Mouse (Mus musculus): Measurements from ENCODE around the gene Cd93. TPM values are rescaled to one million over a fixed set of nuclear protein-coding genes. Genes with fewer than 3 reads are reported as not detected.

Cd93 gene
- polyA plus RNA-seq, 1 experiment from 2014 or later = 10.5 TPM

DNA sequence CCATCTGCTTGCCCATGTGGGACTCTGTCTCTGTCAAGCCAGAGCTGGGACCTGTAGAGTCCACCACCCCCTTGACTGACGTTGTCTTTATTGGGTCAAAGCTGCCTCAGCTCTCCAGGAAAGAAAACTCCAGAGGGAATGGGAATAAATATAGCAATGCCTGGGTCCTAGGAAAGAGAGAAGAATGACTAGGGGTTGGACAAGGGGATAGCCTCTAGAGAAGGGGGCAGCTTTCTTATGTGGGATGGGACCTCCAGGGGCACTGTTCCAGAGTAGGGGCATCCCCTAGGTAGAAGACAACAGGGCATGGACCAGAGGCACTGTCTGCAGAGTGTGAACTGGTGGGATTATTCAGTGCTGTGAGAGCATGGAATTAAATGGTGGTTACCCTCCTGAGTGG lies 33.5 kb downstream of the Cd93 start:
- WGBS = 91% methylated on average over 1 of the region's 1 CpGs

DNA sequence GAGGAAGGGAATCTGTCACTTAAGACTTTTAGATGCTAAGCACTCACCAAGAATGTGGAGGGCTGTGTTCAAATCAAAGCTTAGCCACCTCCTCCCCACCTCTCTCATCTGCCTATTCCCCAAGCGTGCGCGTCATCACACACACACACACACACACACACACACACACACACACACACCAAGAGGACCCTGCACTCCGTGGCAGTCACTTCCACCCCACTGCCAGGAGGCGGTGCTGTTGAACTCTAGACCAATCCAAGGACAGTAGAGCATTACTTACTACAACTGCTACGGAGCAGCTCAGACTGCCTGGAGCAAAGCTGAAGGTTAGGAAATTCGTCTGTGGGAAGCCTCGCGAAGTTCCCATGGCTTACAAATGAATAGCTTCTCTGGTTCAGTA lies 34.2 kb downstream of the Cd93 start:
- Histone ChIP-seq H3K4me2 (0 out of 2 replicates have a peak overlapping the region, but pooled peaks have one; percentile 81), H3K27ac (no peak overlapping the region), H3K36me3 (no peaks in the 10 kb centered on the region), H3K27me3 (replicated peaks) (peaks cover 21% of the 10 kb centered on the region), H3K9me3 (no peaks in the 10 kb centered on the region), H3K4me1 (peaks cover 15% of the 10 kb centered on the region; the same call in 1 of the 2 replicates), H3K9ac (no peak overlapping the region), H3K4me3 (replicated peaks) (no peak overlapping the region)
- 22% methylated on average over 9 of the region's 9 CpGs for WGBS
- ATAC-seq (ENCODE audit: insufficient read depth, low FRiP score, low read depth) = peak; percentile 63

More for the DNA sequence above, 33.5 kb downstream of the Cd93 start:
- Histone ChIP-seq H3K4me3 (replicated peaks) (no peak overlapping the region), H3K9ac (no peak overlapping the region), H3K36me3 (no peaks in the 10 kb centered on the region), H3K27ac (no peak overlapping the region), H3K4me1 (peaks cover 15% of the 10 kb centered on the region; the same call in 1 of the 2 replicates), H3K27me3 (replicated peaks) (peaks cover 21% of the 10 kb centered on the region), H3K4me2 (no peak overlapping the region), H3K9me3 (no peaks in the 10 kb centered on the region)
- ATAC-seq (ENCODE audit: insufficient read depth, low FRiP score, low read depth) = no peak

DNA sequence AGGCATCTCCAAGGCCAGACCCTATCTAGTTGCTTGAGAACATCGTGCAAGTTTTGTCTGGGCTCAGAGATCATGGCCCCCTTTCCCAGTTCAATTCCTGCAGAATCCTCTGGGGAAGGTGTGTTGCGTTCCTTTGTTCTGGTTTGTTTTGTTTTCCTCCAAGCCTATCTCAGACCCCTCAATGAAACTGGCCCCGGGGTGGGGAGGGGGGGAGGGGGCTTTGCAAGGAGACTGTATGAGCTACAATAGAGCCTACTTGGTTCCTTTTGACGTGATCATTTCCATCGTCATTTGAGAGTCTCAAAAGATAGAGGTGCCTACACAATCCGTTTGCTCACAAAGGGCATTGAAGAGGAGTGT lies 34.6 kb downstream of the Cd93 start:
- no peak overlapping the region for H3K9ac ChIP-seq
- H3K4me3 ChIP-seq (replicated peaks) = no peak overlapping the region
- WGBS = 21% methylated on average over 6 of the region's 6 CpGs
- H3K9me3 ChIP-seq = no peaks in the 10 kb centered on the region
- peaks cover 15% of the 10 kb centered on the region; the same call in 1 of the 2 replicates for H3K4me1 ChIP-seq
- peak overlapping the region; percentile 81 for H3K4me2 ChIP-seq
- no peaks in the 10 kb centered on the region for H3K36me3 ChIP-seq
- peak overlapping the region; percentile 37; the same call in 1 of the 2 replicates for H3K27ac ChIP-seq
- ATAC-seq (ENCODE audit: insufficient read depth, low FRiP score, low read depth) = no peak
- peaks cover 21% of the 10 kb centered on the region for H3K27me3 ChIP-seq (replicated peaks)

DNA sequence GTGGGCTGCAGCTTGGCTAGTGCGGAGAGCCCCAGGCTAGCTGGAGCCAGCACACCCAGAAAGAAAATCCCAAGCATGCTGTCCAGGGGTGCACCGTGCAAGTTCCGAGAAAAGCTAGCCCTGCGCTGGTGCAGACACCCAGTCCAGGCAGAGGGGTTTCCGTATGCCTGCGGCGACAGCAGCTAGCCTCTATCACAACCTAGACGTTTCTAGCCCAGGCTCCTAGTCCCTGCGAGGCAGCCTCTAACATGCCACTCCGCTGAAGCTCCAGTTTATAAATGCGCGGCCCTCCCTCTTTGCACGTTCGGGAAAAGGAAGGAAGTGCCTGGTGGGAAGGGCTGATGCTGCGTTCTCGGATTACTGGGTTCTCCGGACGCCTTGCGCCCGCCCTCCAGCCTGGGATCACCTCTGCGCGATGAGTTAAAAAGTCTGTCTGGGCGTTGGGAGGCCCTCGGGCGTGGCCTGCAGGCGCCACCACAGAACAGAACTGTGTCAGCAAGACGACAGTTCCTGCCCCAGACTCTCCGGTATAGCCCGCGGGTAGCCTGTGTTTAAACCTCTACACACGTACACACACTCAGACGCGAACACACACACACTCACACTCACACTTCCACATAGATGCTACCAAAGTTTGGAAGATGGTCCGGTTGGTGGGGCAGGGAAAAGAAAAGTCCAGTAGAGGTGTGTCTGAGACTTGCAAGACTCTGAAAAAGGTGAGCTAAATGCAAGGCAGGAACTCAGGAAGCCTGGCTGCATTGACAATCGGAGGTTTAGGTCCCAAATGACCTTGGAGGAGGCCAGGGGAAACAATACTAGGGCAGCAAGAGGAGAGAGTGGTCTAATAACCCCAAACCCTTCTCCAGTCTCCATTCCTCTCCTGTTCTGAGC lies 35.2 kb downstream of the Cd93 start, which contains the start of gene Thbd:
Gene Thbd (minus strand): TSS at position 319 of the 891 bp plus-strand sequence.
- Histone ChIP-seq H3K36me3 (no peaks in the 10 kb centered on the region), H3K9ac (peak within 1 kb of the TSS; percentile 19; the same call in 1 of the 2 replicates), H3K27ac (peak within 1 kb of the TSS; percentile 37), H3K4me2 (peak within 1 kb of the TSS; percentile 81), H3K4me3 (replicated peaks) (peak within 1 kb of the TSS; percentile 47), H3K4me1 (peaks cover 15% of the 10 kb centered on the region; the same call in 1 of the 2 replicates), H3K27me3 (replicated peaks) (peaks cover 21% of the 10 kb centered on the region), H3K9me3 (no peaks in the 10 kb centered on the region)
- whole genome bisulfite sequencing = 2% methylated on average over 35 of the region's 35 CpGs
- ATAC-seq (ENCODE audit: insufficient read depth, low FRiP score, low read depth) = peak; percentile 73

DNA sequence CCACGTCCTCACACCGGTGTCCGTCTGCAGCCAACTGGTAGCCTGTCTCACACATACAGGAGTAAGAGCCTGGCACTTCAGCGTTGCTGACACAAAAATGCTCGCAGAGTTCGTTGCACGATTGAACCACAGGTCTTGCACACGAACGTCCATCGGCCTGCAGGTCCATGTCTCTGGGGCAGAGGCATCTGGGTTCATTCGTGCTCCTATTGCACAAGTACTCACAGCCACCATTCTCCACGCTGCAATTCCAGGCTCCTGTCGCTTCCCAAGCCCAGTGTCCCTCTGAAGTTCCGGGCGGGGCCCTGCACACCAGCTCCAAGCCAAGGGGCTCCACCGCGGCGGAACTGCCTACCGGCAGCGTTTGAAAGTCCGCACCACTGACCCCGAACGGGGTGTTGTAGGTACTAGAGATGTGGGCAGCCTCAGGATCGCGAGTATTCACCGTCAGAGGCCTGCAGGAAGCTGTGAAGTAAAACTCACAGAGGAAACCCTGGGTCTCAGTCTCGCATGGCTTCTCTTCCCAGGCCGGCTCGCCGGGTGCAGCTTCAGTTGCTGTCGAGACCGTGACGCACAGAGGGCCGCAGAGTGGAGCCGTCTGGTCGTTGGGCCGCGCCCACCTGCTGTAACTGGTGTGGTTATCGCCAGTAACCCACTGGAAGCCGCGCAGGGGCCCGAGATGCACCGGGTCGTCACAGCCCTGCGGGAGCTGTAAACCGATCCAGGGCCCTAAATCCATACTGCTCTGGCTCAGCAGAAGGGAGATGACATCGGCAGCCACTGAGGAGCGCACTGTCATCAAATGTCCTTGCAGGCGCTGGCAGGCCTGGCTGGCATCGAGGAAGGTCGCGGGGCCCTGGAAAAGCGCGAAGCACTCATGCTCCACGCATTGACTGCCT lies 36.1 kb downstream of the Cd93 start:
- Histone ChIP-seq H3K27ac (peak overlapping the region; percentile 37), H3K27me3 (replicated peaks) (peaks cover 21% of the 10 kb centered on the region), H3K4me3 (replicated peaks) (peak overlapping the region; percentile 47), H3K9me3 (no peaks in the 10 kb centered on the region), H3K4me2 (peak overlapping the region; percentile 81), H3K9ac (peak overlapping the region; percentile 19; the same call in 1 of the 2 replicates), H3K36me3 (no peaks in the 10 kb centered on the region), H3K4me1 (peaks cover 15% of the 10 kb centered on the region; the same call in 1 of the 2 replicates)
- WGBS = 8% methylated on average over 55 of the region's 55 CpGs
- ATAC-seq (ENCODE audit: insufficient read depth, low FRiP score, low read depth) = 0 out of 2 replicates have a peak, but pooled peaks have one; percentile 23

DNA sequence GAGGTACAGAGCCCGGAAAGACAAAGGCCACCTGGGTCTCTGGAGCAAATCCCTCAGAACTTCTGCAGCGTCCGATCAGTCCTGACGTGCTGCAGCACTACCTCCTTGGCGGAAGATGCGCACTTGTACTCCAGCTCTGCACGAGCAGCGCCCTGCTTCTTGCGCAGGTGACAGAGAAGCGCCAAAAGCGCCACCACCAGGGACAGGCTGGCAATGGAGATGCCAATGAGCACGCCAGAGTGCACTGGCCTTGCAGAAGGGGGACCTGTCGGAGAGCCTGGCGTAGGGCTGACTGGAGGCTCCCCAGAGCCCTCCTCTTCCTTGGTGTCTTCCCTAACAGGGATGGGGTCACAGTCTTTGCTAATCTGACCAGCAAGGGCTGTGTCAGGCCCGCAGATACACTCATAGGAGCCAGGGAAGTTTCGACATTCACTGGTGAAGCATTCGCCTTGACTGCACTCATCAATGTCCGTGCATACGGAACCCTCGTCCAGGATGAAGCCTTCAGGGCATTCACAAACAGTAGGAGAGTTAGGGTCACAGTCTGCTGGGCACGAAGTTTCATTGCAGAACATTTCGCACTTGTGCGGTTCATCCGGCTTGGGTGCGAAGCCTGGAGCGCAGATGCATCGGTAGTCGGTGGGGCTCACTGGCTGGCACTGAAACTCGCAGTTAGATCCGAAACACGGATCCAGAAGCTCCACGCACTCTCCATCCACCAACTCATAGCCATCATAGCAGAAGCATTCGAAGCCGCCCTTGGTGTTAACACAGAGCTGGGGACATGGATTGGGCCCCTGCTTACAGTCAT lies 37.0 kb downstream of the Cd93 start:
- peaks cover 15% of the 10 kb centered on the region; the same call in 1 of the 2 replicates for H3K4me1 ChIP-seq
- no peaks in the 10 kb centered on the region for H3K9me3 ChIP-seq
- H3K4me3 ChIP-seq (replicated peaks) = peak overlapping the region; percentile 47
- no peak overlapping the region for H3K27ac ChIP-seq
- no peaks in the 10 kb centered on the region for H3K36me3 ChIP-seq
- H3K27me3 ChIP-seq (replicated peaks) = peaks cover 21% of the 10 kb centered on the region
- H3K9ac ChIP-seq = no peak overlapping the region
- no peak for ATAC-seq (ENCODE audit: insufficient read depth, low FRiP score, low read depth)
- 24% methylated on average over 34 of the region's 34 CpGs for WGBS
- peak overlapping the region; percentile 81 for H3K4me2 ChIP-seq

DNA sequence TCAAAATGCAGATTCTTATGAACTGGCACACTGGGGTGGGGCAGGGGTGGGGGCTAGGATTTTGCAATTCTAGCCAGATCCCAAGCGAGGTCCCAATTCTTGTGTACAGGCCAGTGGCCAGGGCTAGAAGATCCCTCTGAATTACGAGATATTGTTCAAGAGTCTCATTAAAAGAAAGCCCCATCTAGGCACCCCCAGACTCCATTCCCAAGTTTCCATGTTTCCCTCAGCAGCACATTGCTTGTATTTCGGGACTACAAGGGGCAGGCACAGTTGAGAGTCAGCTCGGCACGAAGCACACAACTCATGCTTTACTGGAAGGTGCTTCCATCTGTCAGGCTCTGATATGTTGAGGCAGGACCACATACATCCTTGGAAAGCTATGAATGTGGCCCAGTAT lies 38.5 kb downstream of the Cd93 start:
- no peak overlapping the region for H3K9ac ChIP-seq
- no peak for ATAC-seq (ENCODE audit: insufficient read depth, low FRiP score, low read depth)
- 67% methylated on average over 5 of the region's 5 CpGs for WGBS
- H3K4me1 ChIP-seq = peaks cover 15% of the 10 kb centered on the region; the same call in 1 of the 2 replicates
- peaks cover 21% of the 10 kb centered on the region for H3K27me3 ChIP-seq (replicated peaks)
- H3K36me3 ChIP-seq = no peaks in the 10 kb centered on the region
- peak overlapping the region; percentile 29 for H3K4me2 ChIP-seq
- H3K27ac ChIP-seq = no peak overlapping the region
- H3K4me3 ChIP-seq (replicated peaks) = peak overlapping the region; percentile 18; the same call in 1 of the 2 replicates
- no peaks in the 10 kb centered on the region for H3K9me3 ChIP-seq

DNA sequence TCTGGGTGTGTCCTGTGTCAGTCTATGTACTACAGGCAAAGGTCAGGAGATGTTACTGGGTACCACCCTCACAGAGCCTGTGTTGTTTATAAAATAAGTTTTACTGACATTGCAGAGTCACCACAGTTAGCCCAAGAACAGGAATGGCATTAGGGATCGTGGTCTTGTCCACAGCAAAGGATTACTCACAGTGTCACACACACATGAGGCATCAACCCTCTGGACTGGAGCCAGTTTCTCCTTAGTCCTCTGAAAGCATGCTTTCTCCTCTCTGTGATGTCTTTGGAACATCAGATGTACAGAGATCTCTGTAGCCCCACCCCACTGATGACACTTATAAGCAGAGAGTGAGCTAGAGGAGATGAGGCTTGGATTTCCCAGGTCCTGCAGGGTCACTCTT lies 41.1 kb downstream of the Cd93 start:
- H3K9me3 ChIP-seq = no peaks in the 10 kb centered on the region
- no peak overlapping the region for H3K4me2 ChIP-seq
- H3K9ac ChIP-seq = no peak overlapping the region
- ATAC-seq (ENCODE audit: insufficient read depth, low FRiP score, low read depth) = no peak
- 56% methylated on average over 1 of the region's 1 CpGs for WGBS
- H3K4me3 ChIP-seq (replicated peaks) = no peak overlapping the region
- peaks cover 16% of the 10 kb centered on the region for H3K4me1 ChIP-seq
- no peak overlapping the region for H3K27ac ChIP-seq
- no peaks in the 10 kb centered on the region for H3K36me3 ChIP-seq
- peaks cover 13% of the 10 kb centered on the region for H3K27me3 ChIP-seq (replicated peaks)

DNA sequence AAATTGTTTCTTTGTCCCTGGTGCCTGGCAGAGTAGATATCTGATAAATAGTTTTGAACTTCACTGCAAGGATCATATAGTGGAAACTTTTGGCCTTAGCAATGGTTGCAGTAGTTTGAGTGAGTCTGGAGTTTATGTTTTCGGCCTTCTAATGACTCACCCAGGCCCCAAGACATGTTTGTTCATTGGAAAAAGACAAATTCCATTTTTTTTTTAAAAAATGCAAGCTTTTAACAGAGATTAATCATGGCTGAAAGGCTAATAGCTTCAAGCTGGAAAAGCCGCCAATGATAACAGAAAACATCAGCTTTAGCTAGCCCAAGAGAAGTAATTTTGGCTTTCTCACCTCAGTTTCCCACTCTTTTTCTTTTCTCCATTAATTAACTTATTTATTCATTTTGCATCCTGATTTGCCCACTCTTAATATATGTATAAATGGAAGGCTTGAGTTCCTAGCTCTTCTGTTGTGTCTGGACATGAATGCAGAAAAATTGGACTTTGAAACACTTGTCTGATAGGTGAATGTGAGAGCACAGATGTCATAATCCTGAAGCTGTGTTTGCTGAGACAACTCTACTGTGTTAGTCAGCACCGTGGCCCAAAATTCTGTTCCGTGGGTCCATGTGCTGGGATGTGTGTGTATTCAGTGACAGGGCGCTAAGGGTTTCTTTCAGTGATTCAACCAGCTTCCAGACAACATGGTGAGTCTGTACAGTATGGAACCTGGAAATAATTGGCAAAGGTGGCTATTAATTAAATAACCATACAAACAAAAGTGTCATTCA lies 44.3 kb downstream of the Cd93 start:
- Histone ChIP-seq H3K4me1 (peaks cover 20% of the 10 kb centered on the region), H3K9me3 (no peaks in the 10 kb centered on the region), H3K9ac (no peak overlapping the region), H3K4me2 (no peak overlapping the region), H3K27ac (no peak overlapping the region), H3K36me3 (no peaks in the 10 kb centered on the region), H3K27me3 (replicated peaks) (peaks cover 17% of the 10 kb centered on the region), H3K4me3 (replicated peaks) (no peak overlapping the region)
- 77% methylated on average over 5 of the region's 5 CpGs for WGBS
- no peak for ATAC-seq (ENCODE audit: insufficient read depth, low FRiP score, low read depth)

DNA sequence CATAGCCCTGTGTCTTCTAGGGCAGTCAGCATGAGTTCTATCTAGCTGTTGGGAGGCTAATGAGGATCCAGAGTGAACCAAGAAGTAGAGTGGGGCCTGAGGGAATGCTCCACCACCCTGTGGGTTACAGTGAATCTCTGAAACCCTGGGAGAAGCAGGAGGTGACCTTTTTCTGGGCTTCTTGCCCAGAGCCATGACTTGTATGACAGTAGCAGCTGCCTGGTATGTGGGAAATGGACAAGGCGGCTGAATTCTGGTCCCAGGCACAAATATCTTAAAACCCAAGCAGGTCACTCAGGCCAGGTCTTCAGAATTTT lies 45.6 kb downstream of the Cd93 start:
- H3K27ac ChIP-seq = no peak overlapping the region
- 42% methylated on average over 1 of the region's 1 CpGs for WGBS
- H3K4me1 ChIP-seq = peaks cover 20% of the 10 kb centered on the region
- no peak overlapping the region for H3K4me3 ChIP-seq (replicated peaks)
- H3K27me3 ChIP-seq (replicated peaks) = peaks cover 21% of the 10 kb centered on the region
- no peaks in the 10 kb centered on the region for H3K36me3 ChIP-seq
- no peak overlapping the region for H3K9ac ChIP-seq
- no peaks in the 10 kb centered on the region for H3K9me3 ChIP-seq
- ATAC-seq (ENCODE audit: insufficient read depth, low FRiP score, low read depth) = no peak
- peak overlapping the region; percentile 16; the same call in 1 of the 2 replicates for H3K4me2 ChIP-seq
